Mouse (Mus musculus): ENCODE measurements around the gene Ankrd55. TPM values are rescaled to one million over a fixed set of nuclear protein-coding genes. Genes with fewer than 3 reads are reported as not detected.
A peak's percentile ranks its signal among the peaks of the same experiment; 100 is the strongest.

The Ankrd55 gene
- polyA plus RNA-seq, 1 experiment from 2014 or later = 0.89 TPM

GRCm38 (mm10) chr13:112382956-112383355 lies 94.7 kb downstream of the Ankrd55 start:
- H3K36me3 ChIP-seq = no peaks in the 10 kb centered on the region
- no peak overlapping the region for H3K4me2 ChIP-seq
- no peaks in the 10 kb centered on the region for H3K27me3 ChIP-seq
- H3K4me3 ChIP-seq (replicated peaks) = no peak overlapping the region
- WGBS = 62% methylated on average over 3 of the region's 3 CpGs
- H3K27ac ChIP-seq = peak overlapping the region; percentile 60
- no peak overlapping the region for H3K9ac ChIP-seq (replicated peaks)
- no peaks in the 10 kb centered on the region for H3K9me3 ChIP-seq
- peaks cover 12% of the 10 kb centered on the region for H3K4me1 ChIP-seq (replicated peaks)
- ATAC-seq (ENCODE audit: insufficient number of reproducible peaks, insufficient read depth, low FRiP score, low TSS enrichment, low read depth) = no peak; the same call in 1 of the 2 replicates

- Histone ChIP-seq H3K9ac (replicated peaks) (no peak overlapping the region), H3K4me3 (replicated peaks) (no peak overlapping the region), H3K36me3 (no peaks in the 10 kb centered on the region), H3K4me2 (no peak overlapping the region), H3K4me1 (replicated peaks) (peaks cover 12% of the 10 kb centered on the region), H3K27ac (no peak overlapping the region), H3K27me3 (no peaks in the 10 kb centered on the region), H3K9me3 (no peaks in the 10 kb centered on the region)
- WGBS = 83% methylated on average over 11 of the region's 11 CpGs
- ATAC-seq (ENCODE audit: insufficient number of reproducible peaks, insufficient read depth, low FRiP score, low TSS enrichment, low read depth) = no peak
Observed at GRCm38 (mm10) chr13:112383941-112384659, 95.8 kb downstream of the Ankrd55 start.

GRCm38 (mm10) chr13:112385040-112385439 lies 96.8 kb downstream of the Ankrd55 start:
- ATAC-seq (ENCODE audit: insufficient number of reproducible peaks, insufficient read depth, low FRiP score, low TSS enrichment, low read depth) = no peak
- 89% methylated on average over 9 of the region's 9 CpGs for WGBS
- Histone ChIP-seq H3K9ac (replicated peaks) (no peak overlapping the region), H3K27me3 (no peaks in the 10 kb centered on the region), H3K9me3 (no peaks in the 10 kb centered on the region), H3K4me3 (replicated peaks) (no peak overlapping the region), H3K4me2 (no peak overlapping the region), H3K27ac (no peak overlapping the region), H3K36me3 (no peaks in the 10 kb centered on the region), H3K4me1 (replicated peaks) (peaks cover 12% of the 10 kb centered on the region)

- WGBS = 79% methylated on average over 2 of the region's 2 CpGs
- Histone ChIP-seq H3K36me3 (no peaks in the 10 kb centered on the region), H3K4me2 (no peak overlapping the region), H3K4me3 (replicated peaks) (no peak overlapping the region), H3K9ac (replicated peaks) (no peak overlapping the region), H3K27ac (no peak overlapping the region), H3K4me1 (replicated peaks) (peaks cover 12% of the 10 kb centered on the region), H3K27me3 (no peaks in the 10 kb centered on the region), H3K9me3 (no peaks in the 10 kb centered on the region)
- no peak for ATAC-seq (ENCODE audit: insufficient number of reproducible peaks, insufficient read depth, low FRiP score, low TSS enrichment, low read depth)
Observed at GRCm38 (mm10) chr13:112386494-112387075, 98.3 kb downstream of the Ankrd55 start.

GRCm38 (mm10) chr13:112387279-112387678 lies 99.0 kb downstream of the Ankrd55 start:
- no peak for ATAC-seq (ENCODE audit: insufficient number of reproducible peaks, insufficient read depth, low FRiP score, low TSS enrichment, low read depth)
- no peaks in the 10 kb centered on the region for H3K9me3 ChIP-seq
- H3K27me3 ChIP-seq = no peaks in the 10 kb centered on the region
- H3K27ac ChIP-seq = no peak overlapping the region
- no peak overlapping the region for H3K4me2 ChIP-seq
- H3K9ac ChIP-seq (replicated peaks) = no peak overlapping the region
- H3K4me3 ChIP-seq (replicated peaks) = no peak overlapping the region
- peaks cover 11% of the 10 kb centered on the region for H3K4me1 ChIP-seq (replicated peaks)
- WGBS = 76% methylated on average over 5 of the region's 5 CpGs
- no peaks in the 10 kb centered on the region for H3K36me3 ChIP-seq

- H3K9me3 ChIP-seq = no peaks in the 10 kb centered on the region
- WGBS = 62% methylated on average over 3 of the region's 3 CpGs
- no peak for ATAC-seq (ENCODE audit: insufficient number of reproducible peaks, insufficient read depth, low FRiP score, low TSS enrichment, low read depth)
- H3K4me1 ChIP-seq (replicated peaks) = peaks cover 3% of the 10 kb centered on the region; the same call in 1 of the 2 replicates
- H3K36me3 ChIP-seq = no peaks in the 10 kb centered on the region
- H3K27me3 ChIP-seq = no peaks in the 10 kb centered on the region
- no peak overlapping the region for H3K4me2 ChIP-seq
- H3K4me3 ChIP-seq (replicated peaks) = no peak overlapping the region
- H3K27ac ChIP-seq = no peak overlapping the region
- H3K9ac ChIP-seq (replicated peaks) = no peak overlapping the region
Observed at GRCm38 (mm10) chr13:112388176-112388575, 99.9 kb downstream of the Ankrd55 start.

- Histone ChIP-seq H3K4me2 (no peak overlapping the region), H3K4me3 (replicated peaks) (no peak overlapping the region), H3K27me3 (no peaks in the 10 kb centered on the region), H3K9me3 (no peaks in the 10 kb centered on the region), H3K9ac (replicated peaks) (no peak overlapping the region), H3K36me3 (no peaks in the 10 kb centered on the region), H3K4me1 (replicated peaks) (peaks cover 11% of the 10 kb centered on the region; the same call in 1 of the 2 replicates), H3K27ac (no peak overlapping the region)
- WGBS = 94% methylated on average over 1 of the region's 1 CpGs
- no peak for ATAC-seq (ENCODE audit: insufficient number of reproducible peaks, insufficient read depth, low FRiP score, low TSS enrichment, low read depth)
Observed at GRCm38 (mm10) chr13:112390206-112390605, 102.0 kb downstream of the Ankrd55 start.

- H3K36me3 ChIP-seq = no peaks in the 10 kb centered on the region
- H3K4me1 ChIP-seq (replicated peaks) = peaks cover 11% of the 10 kb centered on the region; the same call in 1 of the 2 replicates
- no peak overlapping the region for H3K9ac ChIP-seq (replicated peaks)
- ATAC-seq (ENCODE audit: insufficient number of reproducible peaks, insufficient read depth, low FRiP score, low TSS enrichment, low read depth) = no peak
- H3K27me3 ChIP-seq = no peaks in the 10 kb centered on the region
- H3K27ac ChIP-seq = no peak overlapping the region
- H3K4me3 ChIP-seq (replicated peaks) = no peak overlapping the region
- H3K9me3 ChIP-seq = no peaks in the 10 kb centered on the region
- H3K4me2 ChIP-seq = no peak overlapping the region
- 77% methylated on average over 3 of the region's 3 CpGs for WGBS
Observed at GRCm38 (mm10) chr13:112391354-112391753, 103.1 kb downstream of the Ankrd55 start.

- H3K9ac ChIP-seq (replicated peaks) = no peak overlapping the region
- H3K4me3 ChIP-seq (replicated peaks) = no peak overlapping the region
- ATAC-seq (ENCODE audit: insufficient number of reproducible peaks, insufficient read depth, low FRiP score, low TSS enrichment, low read depth) = no peak
Observed at GRCm38 (mm10) chr13:112393356-112393755, 105.1 kb downstream of the Ankrd55 start.

GRCm38 (mm10) chr13:112394271-112394670 lies 106.0 kb downstream of the Ankrd55 start:
- Histone ChIP-seq H3K9ac (replicated peaks) (no peak overlapping the region), H3K4me3 (replicated peaks) (no peak overlapping the region), H3K4me1 (replicated peaks) (peaks cover 15% of the 10 kb centered on the region), H3K27me3 (no peaks in the 10 kb centered on the region), H3K36me3 (no peaks in the 10 kb centered on the region), H3K4me2 (no peak overlapping the region), H3K9me3 (no peaks in the 10 kb centered on the region), H3K27ac (0 out of 2 replicates have a peak overlapping the region, but pooled peaks have one; percentile 29)
- 58% methylated on average over 9 of the region's 9 CpGs for WGBS
- ATAC-seq (ENCODE audit: insufficient number of reproducible peaks, insufficient read depth, low FRiP score, low TSS enrichment, low read depth) = no peak

More at GRCm38 (mm10) chr13:112393356-112393755, 105.1 kb downstream of the Ankrd55 start:
- Histone ChIP-seq H3K4me1 (replicated peaks) (peaks cover 15% of the 10 kb centered on the region), H3K4me2 (no peak overlapping the region), H3K27me3 (no peaks in the 10 kb centered on the region), H3K27ac (no peak overlapping the region), H3K36me3 (no peaks in the 10 kb centered on the region), H3K9me3 (no peaks in the 10 kb centered on the region)
- 93% methylated on average over 2 of the region's 2 CpGs for WGBS

- no peaks in the 10 kb centered on the region for H3K4me1 ChIP-seq (replicated peaks)
- H3K27ac ChIP-seq = no peak overlapping the region
- no peaks in the 10 kb centered on the region for H3K27me3 ChIP-seq
- no peak overlapping the region for H3K9ac ChIP-seq (replicated peaks)
- no peak overlapping the region for H3K4me3 ChIP-seq (replicated peaks)
- H3K36me3 ChIP-seq = no peaks in the 10 kb centered on the region
- WGBS = 79% methylated on average over 3 of the region's 3 CpGs
- no peak for ATAC-seq (ENCODE audit: insufficient number of reproducible peaks, insufficient read depth, low FRiP score, low TSS enrichment, low read depth)
- H3K4me2 ChIP-seq = no peak overlapping the region
- no peaks in the 10 kb centered on the region for H3K9me3 ChIP-seq
Observed at GRCm38 (mm10) chr13:112404723-112405122, 116.5 kb downstream of the Ankrd55 start.

Measured in limb, embryonic 12.5 days (tissue).